Mouse (Mus musculus): ENCODE results near the gene Cops8.

DNA sequence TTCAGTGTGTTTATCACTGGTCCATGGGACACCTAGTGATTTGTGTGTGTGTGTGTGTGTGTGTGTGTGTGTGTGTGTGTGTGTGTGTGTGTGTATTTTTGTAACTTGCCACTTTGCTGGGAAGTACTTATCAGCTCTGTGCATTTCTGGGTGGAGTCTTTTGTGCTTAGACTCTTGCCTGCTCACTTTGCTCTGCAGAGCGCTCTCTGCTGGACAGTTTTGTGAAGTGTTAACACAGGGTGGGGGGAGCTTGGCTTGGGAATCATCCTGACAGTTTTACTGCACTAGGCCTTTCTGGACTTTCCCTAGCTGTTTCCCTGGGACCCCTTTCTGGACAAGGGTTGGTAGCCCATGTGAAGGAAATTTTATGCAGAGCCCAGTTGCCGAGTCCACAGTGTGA is 12.0 kb upstream of the Cops8 start:
- TF ChIP-seq CTCF (IDR thresholded peaks at IDR 0.05; ENCODE audit: low read depth) (peak; percentile 59), EP300 (IDR thresholded peaks at IDR 0.05; ENCODE audit: low read depth) (no peak)
